ENCODE assay signal across 11 mouse cellular contexts in the genomic region with DNA sequence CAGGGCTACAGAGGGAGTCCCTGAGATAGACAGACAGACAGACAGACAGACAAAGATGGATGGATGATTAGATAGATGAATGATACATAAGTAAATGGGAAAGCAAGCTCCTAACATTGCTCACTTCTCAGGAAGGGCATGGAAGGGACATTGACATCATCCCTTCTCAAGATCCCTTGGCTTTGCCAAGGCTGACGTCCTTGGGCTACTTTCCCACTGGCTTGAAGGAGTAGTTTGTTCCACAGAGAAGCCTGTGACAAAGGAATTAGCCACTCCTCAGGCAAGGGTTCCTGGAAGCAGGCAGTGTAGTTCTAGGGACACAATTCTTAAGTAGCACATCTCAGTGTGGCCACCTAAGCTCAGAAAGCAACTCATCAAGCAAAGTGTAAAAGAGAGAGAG. TPM values are rescaled to one million over a fixed set of nuclear protein-coding genes. Genes with fewer than 3 reads are reported as not detected.
DNase-seq lines count a peak whose midpoint lies in the region.
"Had no signal": no experiment of that assay in that cellular context is flagged by ENCODE, and none has a peak within 500 bp of the region (broad histone marks: within the 10 kb centered on the region; RNA-seq: fewer than 3 reads in every experiment).

No protein-coding gene starts in this region.

- peak; percentile 64 to 76 for DNase-seq in adrenal gland, adult (ENCODE audit: inconsistent age in 2 of 2, low spot score in 1 of 2)
- DNase-seq in adrenal gland, postnatal 4 days (ENCODE audit: low spot score in 2 of 2), result no peak
- DNase-seq in heart, postnatal 25 days (ENCODE audit: low spot score), result peak; percentile 28
- no peak for DNase-seq in heart, adult 8-10 months (ENCODE audit: low spot score)
- peak; percentile 36 for DNase-seq in ovary, adult 18-20 months (ENCODE audit: low spot score)
- DNase-seq in ovary, postnatal 14 days (ENCODE audit: low spot score), result no peak
- peak; percentile 62 for DNase-seq in testis, postnatal 14 days (ENCODE audit: low spot score)
- no peak for DNase-seq in thymus, postnatal 4 days
- DNase-seq: cerebellum, postnatal 10 days; kidney, adult 11 months; thymus, postnatal 25 days had no signal

- intact Hi-C loops in heart, postnatal 25 days (cut with DNase I), result no loop called here

RNA-seq across cellular contexts. Expression of a gene that starts 55.1 kb away (rescaled TPM):
- total RNA-seq in adrenal gland, postnatal 4 days (2021), result 10 to 100 TPM; 33.5 to 34.8 TPM
- 10 to 100 TPM; 48.2 to 50.2 TPM for total RNA-seq in heart, postnatal 25 days (2021)
- 10 to 100 TPM; 42.5 to 68.2 (median 55.1) TPM for total RNA-seq in heart, adult 8-10 months (2022)

Comparison
In these comparisons a context has a peak if more than half of its experiments do, and no peak if none do; other contexts are left out.
1. DNase-seq: peak in adrenal gland, adult (2 of 2), heart, postnatal 25 days (single experiment), ovary, adult 18-20 months (single experiment) and testis, postnatal 14 days (single experiment); none in adrenal gland, postnatal 4 days (0 of 2), heart, adult 8-10 months (single experiment), ovary, postnatal 14 days (single experiment) and thymus, postnatal 4 days (single experiment).